Mouse (Mus musculus): ENCODE data around the gene Nabp2. TPM values are rescaled to one million over a fixed set of nuclear protein-coding genes. Genes with fewer than 3 reads are reported as not detected.

Nabp2 gene
- 10 to 100 TPM; 79.3 to 93.8 TPM for total RNA-seq (2021)
- 21.3 and 22.2 TPM in 2 replicates for polyA plus RNA-seq (2012; rRNA removed)
- long read RNA-seq, transcript Nabp2-201 (7 exons, 1,130 nt), result major isoform, 60 of 70 reads
- long read RNA-seq, partial matches to known transcripts, result 4 of 70 reads
- long read RNA-seq, other reads (novel, unspliced or antisense), result 3 of 70 reads

- peak; percentile 98 for DNase-seq
Observed at GRCm38 (mm10) chr10:128411211-128412054, at the start of gene Nabp2, which contains the start of gene Rnf41. Gene Nabp2 (minus strand): TSS chr10:128411492. Gene Rnf41 (plus strand): TSS chr10:128411657.

GRCm38 (mm10) chr10:128460270-128460630 lies 49.0 kb upstream of the Nabp2 start:
- no peak for DNase-seq

GRCm38 (mm10) chr10:128459409-128460269 lies 48.3 kb upstream of the Nabp2 start:
- DNase-seq, result no peak

GRCm38 (mm10) chr10:128458719-128459408 lies 47.6 kb upstream of the Nabp2 start, which contains the start of gene Smarcc2:
Gene Smarcc2 (plus strand): TSS chr10:128459248.
- DNase-seq, result peak; percentile 94

- DNase-seq, result peak; percentile 93
Observed at GRCm38 (mm10) chr10:128458348-128458718, 47.0 kb upstream of the Nabp2 start.

GRCm38 (mm10) chr10:128457676-128458075 lies 46.4 kb upstream of the Nabp2 start:
- DNase-seq, result no peak

- peak; percentile 60 for DNase-seq
Observed at GRCm38 (mm10) chr10:128455280-128455679, 44.0 kb upstream of the Nabp2 start.

- DNase-seq, result no peak
Observed at GRCm38 (mm10) chr10:128454471-128454870, 43.2 kb upstream of the Nabp2 start.

GRCm38 (mm10) chr10:128451014-128451413 lies 39.7 kb upstream of the Nabp2 start:
- DNase-seq, result no peak

- DNase-seq, result no peak
Observed at GRCm38 (mm10) chr10:128445407-128445806, 34.1 kb upstream of the Nabp2 start.

GRCm38 (mm10) chr10:128444354-128444753 lies 33.1 kb upstream of the Nabp2 start:
- no peak for DNase-seq

- DNase-seq, result no peak
Observed at GRCm38 (mm10) chr10:128442718-128443117, 31.4 kb upstream of the Nabp2 start.

- DNase-seq, result no peak
Observed at GRCm38 (mm10) chr10:128441324-128442119, 30.2 kb upstream of the Nabp2 start.

- peak; percentile 39 for DNase-seq
Observed at GRCm38 (mm10) chr10:128440407-128440806, 29.1 kb upstream of the Nabp2 start.

GRCm38 (mm10) chr10:128438675-128439279 lies 27.5 kb upstream of the Nabp2 start:
- no peak for DNase-seq

- no peak for DNase-seq
Observed at GRCm38 (mm10) chr10:128436376-128436775, 25.1 kb upstream of the Nabp2 start.

GRCm38 (mm10) chr10:128435873-128436272 lies 24.6 kb upstream of the Nabp2 start:
- DNase-seq, result no peak

- DNase-seq, result peak; percentile 73
Observed at GRCm38 (mm10) chr10:128435186-128435823, 24.0 kb upstream of the Nabp2 start.

GRCm38 (mm10) chr10:128434681-128435080 lies 23.4 kb upstream of the Nabp2 start:
- peak; percentile 40 for DNase-seq

GRCm38 (mm10) chr10:128433417-128433816 lies 22.1 kb upstream of the Nabp2 start:
- DNase-seq, result no peak

All from adrenal gland, adult 2 months (tissue).